14 mouse cellular contexts compared by ENCODE assay signal in the genomic region with DNA sequence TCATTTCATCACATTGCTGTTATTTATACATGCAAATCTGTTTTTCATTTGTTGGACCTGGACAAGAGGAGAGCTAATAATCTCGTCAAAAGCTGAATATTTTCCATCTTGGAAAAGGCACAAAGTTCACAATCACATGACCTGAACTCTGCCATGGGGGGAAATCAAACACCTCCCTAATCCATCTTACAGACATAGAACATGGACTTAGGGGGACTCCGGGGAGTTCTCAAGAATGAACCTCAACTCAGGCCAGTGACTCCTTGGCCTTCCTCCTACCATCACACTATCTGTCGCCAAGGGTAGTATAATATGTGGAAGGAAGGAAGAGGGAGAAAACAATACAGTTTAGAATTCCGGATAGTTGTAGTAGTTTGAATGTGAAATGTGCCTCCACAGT.
DNase-seq lines count a peak whose midpoint lies in the region.
"Had no signal": no experiment of that assay in that cellular context is flagged by ENCODE, and none has a peak within 500 bp of the region (broad histone marks: within the 10 kb centered on the region; RNA-seq: fewer than 3 reads in every experiment).

No protein-coding gene starts in this region.

- intact Hi-C loops in gastrocnemius, postnatal 14 days (cut with DNase I; ENCODE audit: low total_unique reads): no loop called here

- DNase-seq in gastrocnemius, postnatal 14 days: peak; percentile 26
- no peak for DNase-seq in gastrocnemius, postnatal 10 days
- peak; percentile 35 to 40 for DNase-seq in heart, adult 9 months (ENCODE audit: low spot score in 2 of 2)
- no peak for DNase-seq in heart, postnatal 4 days
- DNase-seq in gastrocnemius, postnatal 25 days: peak; percentile 33
- DNase-seq in lung, postnatal 36 days: no peak
- DNase-seq: adrenal gland, adult 8-10 months; adrenal gland, postnatal 25 days; cerebellum, adult 11-12 months; cerebellum, adult 8-10 months; cerebellum, postnatal 10 days; cerebellum, postnatal 36 days; embryo, embryonic 11 days; kidney, adult 2 months had no signal

Comparison
In these comparisons a context has a peak if more than half of its experiments do, and no peak if none do; other contexts are left out.
1. DNase-seq: peak in gastrocnemius, postnatal 14 days (single experiment), heart, adult 9 months (2 of 2) and gastrocnemius, postnatal 25 days (single experiment); none in gastrocnemius, postnatal 10 days (single experiment), heart, postnatal 4 days (single experiment) and lung, postnatal 36 days (single experiment).